Mouse (Mus musculus): Measurements from ENCODE around the gene Col18a1.

Col18a1 gene

GRCm38 (mm10) chr10:77048606-77049005 is 117.7 kb downstream of the Col18a1 start:
- no peak for DNase-seq

GRCm38 (mm10) chr10:77048196-77048595 is 118.2 kb downstream of the Col18a1 start:
- peak; percentile 57 to 66 for DNase-seq

DNA sequence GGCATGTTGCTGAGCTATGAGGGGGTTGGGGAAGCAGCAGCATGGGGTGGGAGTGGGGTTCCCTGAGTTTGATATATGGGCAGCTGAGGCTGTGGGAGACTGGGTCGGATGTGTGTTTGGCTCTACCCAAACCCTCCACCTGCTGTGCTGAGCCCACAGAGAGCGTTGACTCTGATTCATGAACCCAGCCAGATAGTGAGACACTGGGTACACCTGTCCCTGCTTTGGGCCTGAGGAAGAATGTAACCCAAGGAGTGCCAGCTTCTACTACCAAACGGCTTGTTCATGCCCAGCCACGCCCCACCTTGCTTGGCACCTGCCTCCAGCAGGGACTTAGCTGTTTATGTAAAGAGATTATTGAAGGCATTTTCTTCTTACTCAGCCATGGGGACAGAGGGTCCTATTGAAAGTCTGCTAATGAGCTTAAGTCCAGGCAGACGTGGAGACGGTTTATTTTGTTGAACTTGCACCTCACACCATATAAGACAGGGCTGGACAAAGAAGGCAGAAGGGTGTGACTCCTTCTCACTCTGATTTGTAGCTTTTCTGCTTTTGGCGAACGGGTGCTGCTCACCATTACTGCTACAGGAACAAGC is 127.7 kb downstream of the Col18a1 start:
- no peak for DNase-seq

DNA sequence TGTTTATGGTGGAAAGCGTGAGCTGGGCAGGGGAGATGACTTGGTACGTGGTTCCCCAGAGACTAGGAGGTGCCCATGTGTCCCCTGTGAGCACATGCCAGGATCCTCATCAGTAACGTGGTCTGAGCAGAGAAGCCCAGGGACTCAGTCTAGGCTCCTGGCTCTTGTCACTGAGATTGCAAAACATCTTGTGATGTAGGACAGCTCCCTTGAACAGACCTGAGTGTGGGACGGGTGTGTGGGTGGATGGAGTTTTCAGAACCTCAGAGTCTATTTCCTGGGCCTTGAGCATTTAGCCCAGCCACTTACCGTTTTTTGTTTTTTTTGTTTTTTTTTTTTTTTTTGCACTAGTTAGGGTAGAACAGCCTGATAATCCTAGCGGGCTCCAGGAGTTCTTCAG is 130.9 kb downstream of the Col18a1 start:
- DNase-seq = no peak

- peak; percentile 78 to 83 for DNase-seq
Measured at GRCm38 (mm10) chr10:77033323-77034025, 132.9 kb downstream of the Col18a1 start.

DNA sequence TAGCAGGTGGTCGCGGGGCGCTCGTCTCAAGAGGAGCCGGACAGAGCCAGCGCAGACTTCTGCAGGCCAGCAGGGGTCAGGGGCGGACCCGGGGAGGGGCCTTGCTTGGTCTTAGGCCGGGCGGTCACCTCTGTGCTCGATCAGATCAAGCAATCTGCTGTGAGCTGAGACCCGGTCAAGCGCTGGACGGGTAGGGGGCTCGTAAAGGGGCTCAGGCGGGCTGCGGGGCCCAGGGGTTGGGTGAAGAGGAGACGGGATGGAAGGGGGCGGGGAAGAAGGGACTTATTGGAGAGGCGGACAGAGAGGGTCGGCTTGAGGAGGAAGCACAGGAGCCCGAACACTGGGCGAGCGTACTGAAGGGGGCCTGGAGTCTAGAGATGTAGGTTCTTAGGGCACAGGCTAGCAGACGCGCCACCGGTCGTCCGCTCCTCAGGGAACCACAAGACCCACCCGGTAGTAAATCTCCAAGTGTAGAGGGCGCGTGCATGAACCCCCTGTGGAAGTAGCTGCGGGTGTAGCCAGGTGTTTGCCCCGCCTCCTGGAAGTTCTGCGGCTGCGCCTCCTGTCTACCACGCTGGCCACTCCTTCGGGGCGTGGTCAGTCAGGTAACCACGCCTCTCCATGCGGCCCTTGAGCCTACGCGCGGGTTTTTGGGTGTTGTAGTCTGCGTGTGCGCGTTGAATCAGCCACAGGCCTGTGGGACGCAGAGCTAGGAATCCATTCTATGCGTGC is 133.6 kb downstream of the Col18a1 start:
- DNase-seq = peak; percentile 95 to 98

- peak; percentile 75 to 78 for DNase-seq
Measured at GRCm38 (mm10) chr10:77031768-77032375, 134.5 kb downstream of the Col18a1 start, which contains the start of gene Slc19a1. Gene Slc19a1 (plus strand): TSS chr10:77032241.

DNA sequence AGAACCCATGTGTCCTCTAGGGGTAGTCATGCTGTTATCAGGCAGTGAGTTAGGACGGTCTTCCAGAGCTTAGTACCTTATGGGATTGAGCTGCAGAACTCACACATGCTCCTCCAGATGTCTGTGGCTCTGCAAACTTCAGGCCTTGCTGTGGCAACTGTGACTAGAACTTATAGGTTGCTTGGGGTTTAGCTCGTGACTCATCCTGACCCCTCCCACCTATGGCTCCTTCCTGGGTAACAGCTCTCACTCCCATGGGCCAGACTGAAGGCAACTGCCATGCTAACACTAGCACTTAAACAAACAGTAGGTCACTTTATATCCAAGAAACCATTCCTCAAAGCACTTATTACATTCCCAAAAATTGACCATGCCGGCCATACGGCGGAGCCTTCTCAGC is 135.7 kb downstream of the Col18a1 start:
- DNase-seq = no peak

GRCm38 (mm10) chr10:77029761-77030160 is 136.6 kb downstream of the Col18a1 start:
- peak; percentile 66 to 89 for DNase-seq

DNA sequence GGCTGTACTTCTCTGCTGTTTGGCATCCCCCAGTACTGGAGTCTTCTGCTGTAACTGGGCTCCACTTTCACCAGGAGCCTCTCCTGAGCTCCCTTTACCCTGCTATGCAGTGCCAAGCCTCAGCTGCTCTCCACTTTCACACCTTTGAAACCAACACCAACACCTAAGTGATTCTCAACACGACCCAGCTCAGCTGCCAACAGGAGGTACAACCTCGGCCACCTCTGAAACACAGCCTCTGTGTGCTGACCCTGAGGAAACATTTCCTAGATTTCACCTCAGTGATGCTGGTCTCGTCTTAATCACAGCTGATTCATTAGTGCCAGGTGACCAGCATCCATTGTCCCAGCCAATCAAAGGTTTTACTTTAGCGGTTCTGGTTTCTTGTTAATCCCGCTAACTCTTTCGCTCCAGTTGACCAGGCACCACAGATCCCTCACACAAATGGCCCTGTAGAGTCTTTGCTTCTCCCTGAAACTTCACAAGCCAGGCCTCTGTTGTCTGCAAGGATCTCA is 137.5 kb downstream of the Col18a1 start:
- peak in 1 of 2 experiments; percentile 38 for DNase-seq

- DNase-seq = peak; percentile 86 to 94
Measured at GRCm38 (mm10) chr10:77026944-77027343, 139.4 kb downstream of the Col18a1 start.

- no peak for DNase-seq
Measured at GRCm38 (mm10) chr10:77024231-77024630, 142.1 kb downstream of the Col18a1 start.

- peak; percentile 83 to 92 for DNase-seq
Measured at GRCm38 (mm10) chr10:77022301-77023130, 143.8 kb downstream of the Col18a1 start.

DNA sequence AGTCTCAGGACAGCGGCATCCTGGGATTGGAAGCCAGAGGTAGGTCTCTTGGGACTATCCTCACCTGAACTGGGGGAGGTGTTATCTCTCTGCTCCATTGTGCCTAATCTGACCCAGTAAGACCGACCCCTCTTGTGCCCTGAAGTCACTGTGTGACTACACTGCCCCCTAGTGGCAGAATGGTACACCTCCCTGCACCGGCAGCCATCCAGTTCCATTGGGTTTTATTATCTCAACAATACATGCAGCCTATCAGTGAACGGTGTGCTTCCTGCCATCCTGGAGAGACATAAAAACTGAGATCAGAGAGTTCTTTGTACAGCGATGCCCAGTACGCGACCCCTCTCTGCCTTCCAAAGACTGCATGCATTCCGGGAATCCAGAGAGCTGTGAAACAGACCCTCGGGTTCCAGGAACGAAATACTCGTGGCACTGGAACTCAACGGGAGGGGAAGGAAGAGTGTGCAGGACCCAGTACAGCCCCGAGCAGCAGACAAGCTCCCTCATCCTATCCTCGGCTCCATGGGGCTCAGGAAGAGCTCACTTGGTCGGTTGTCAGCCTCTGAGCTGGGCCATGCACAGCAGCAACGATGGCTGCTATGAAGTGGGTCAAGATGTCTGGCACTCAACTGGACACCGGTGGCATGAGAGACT is 144.8 kb downstream of the Col18a1 start:
- DNase-seq = peak; percentile 82 to 85

- DNase-seq = peak in 1 of 2 experiments; percentile 67
Measured at GRCm38 (mm10) chr10:77017662-77018061, 148.7 kb downstream of the Col18a1 start.

DNA sequence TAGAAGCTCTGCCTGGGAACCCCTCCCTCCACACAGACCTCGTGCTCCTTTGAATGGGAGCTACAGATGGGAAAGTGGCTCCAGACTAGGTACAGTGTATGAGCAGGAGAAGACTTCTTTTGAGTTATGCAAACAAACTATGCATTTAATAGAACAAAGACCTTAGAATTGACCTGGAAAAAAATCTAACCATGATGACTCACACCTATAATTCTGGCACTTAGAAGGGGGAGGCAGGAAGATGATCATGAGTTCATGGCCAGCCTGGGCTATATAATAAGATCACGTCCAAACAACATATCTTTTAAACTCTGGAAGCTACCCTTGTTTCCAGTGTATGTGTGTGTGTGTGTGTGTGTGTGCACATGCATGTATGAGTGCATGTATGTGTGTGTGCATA is 149.3 kb downstream of the Col18a1 start:
- no peak for DNase-seq

DNA sequence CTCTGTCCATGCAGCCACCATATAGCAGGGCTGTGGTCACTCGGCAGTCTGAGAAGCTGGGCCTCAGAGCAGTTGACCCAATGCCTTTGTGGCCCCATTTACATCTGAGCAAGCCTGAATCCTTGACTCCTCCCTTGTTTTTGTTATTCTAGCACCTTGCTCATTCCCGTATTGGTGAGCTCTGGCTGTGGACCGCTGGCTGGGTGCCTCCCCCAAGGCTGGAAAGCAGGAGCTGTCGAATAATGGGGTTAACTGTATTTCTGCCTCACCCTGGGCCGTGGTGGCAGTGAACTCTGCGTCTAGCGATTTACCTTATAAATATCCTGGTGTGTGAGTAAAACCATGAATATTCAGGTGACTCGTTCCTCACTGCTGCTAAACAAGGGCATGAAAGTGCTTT is 149.8 kb downstream of the Col18a1 start:
- DNase-seq = no peak

- DNase-seq = no peak
Measured at GRCm38 (mm10) chr10:77016080-77016479, 150.3 kb downstream of the Col18a1 start.

GRCm38 (mm10) chr10:77011681-77012080 is 154.7 kb downstream of the Col18a1 start:
- peak; percentile 65 to 88 for DNase-seq

GRCm38 (mm10) chr10:77008698-77009097 is 157.7 kb downstream of the Col18a1 start:
- no peak for DNase-seq

GRCm38 (mm10) chr10:77008109-77008561 is 158.2 kb downstream of the Col18a1 start:
- peak; percentile 55 to 72 for DNase-seq
